Mouse (Mus musculus) activated CD4-positive, CD25-positive, alpha-beta regulatory T cell, adult 4 months (primary cell): ENCODE data around the gene Qrsl1. TPM values are rescaled to one million over a fixed set of nuclear protein-coding genes. Genes with fewer than 3 reads are reported as not detected.
A peak's percentile ranks its signal among the peaks of the same experiment; 100 is the strongest.
"Not testable (repeated sequence)": the region's sequence is repeated elsewhere in the genome, so short reads cannot be mapped to it uniquely, and the experiment has no call there.

Experiments
- ATAC-seq: one replicate; pipeline ENCODE4 v1.8.0; 2017
- polyA plus RNA-seq, 2 experiments: library from polyadenylated mRNA; unstranded; fragments of 100-300 nt; shearing (Covaris generic); gene quantifications; one replicate each; pipeline ENCODE4 v1.2.1; 2017

Gene Qrsl1
- polyA plus RNA-seq: 10 to 100 TPM; 23.9 to 25.1 TPM

GRCm38 (mm10) chr10:43901578-43902194 is at the start of gene Qrsl1, which contains the start of gene Rtn4ip1:
Gene Qrsl1, minus strand, starts transcription at chr10:43901745.
Gene Rtn4ip1, plus strand, starts transcription at chr10:43901807.
- peak; percentile 96 for ATAC-seq

GRCm38 (mm10) chr10:43945435-43945834 is 43.9 kb upstream of the Qrsl1 start:
- no peak for ATAC-seq

- no peak for ATAC-seq
Observed at GRCm38 (mm10) chr10:43943736-43944135, 42.2 kb upstream of the Qrsl1 start.

- ATAC-seq: no peak
Observed at GRCm38 (mm10) chr10:43939136-43939662, 37.7 kb upstream of the Qrsl1 start.

- ATAC-seq: no peak
Observed at GRCm38 (mm10) chr10:43928596-43928995, 27.1 kb upstream of the Qrsl1 start.

GRCm38 (mm10) chr10:43927736-43928135 is 26.2 kb upstream of the Qrsl1 start:
- no peak for ATAC-seq

GRCm38 (mm10) chr10:43925776-43926175 is 24.2 kb upstream of the Qrsl1 start:
- not testable (repeated sequence) for ATAC-seq

GRCm38 (mm10) chr10:43923096-43923495 is 21.6 kb upstream of the Qrsl1 start:
- no peak for ATAC-seq

- ATAC-seq: peak; percentile 73
Observed at GRCm38 (mm10) chr10:43918696-43919608, 17.4 kb upstream of the Qrsl1 start.

GRCm38 (mm10) chr10:43916737-43917136 is 15.2 kb upstream of the Qrsl1 start:
- no peak for ATAC-seq

GRCm38 (mm10) chr10:43916181-43916580 is 14.6 kb upstream of the Qrsl1 start:
- no peak for ATAC-seq

- no peak for ATAC-seq
Observed at GRCm38 (mm10) chr10:43912236-43912635, 10.7 kb upstream of the Qrsl1 start.

- ATAC-seq: no peak
Observed at GRCm38 (mm10) chr10:43910873-43911142, 9.3 kb upstream of the Qrsl1 start.

GRCm38 (mm10) chr10:43910032-43910872 is 8.7 kb upstream of the Qrsl1 start:
- no peak for ATAC-seq

GRCm38 (mm10) chr10:43904569-43904968 is 3.0 kb upstream of the Qrsl1 start:
- no peak for ATAC-seq

GRCm38 (mm10) chr10:43900883-43901570 is 518 bp downstream of the Qrsl1 start:
- peak; percentile 55 for ATAC-seq

GRCm38 (mm10) chr10:43898276-43898675 is 3.3 kb downstream of the Qrsl1 start:
- ATAC-seq: no peak

GRCm38 (mm10) chr10:43896065-43896464 is 5.5 kb downstream of the Qrsl1 start:
- no peak for ATAC-seq

GRCm38 (mm10) chr10:43892971-43893370 is 8.6 kb downstream of the Qrsl1 start:
- ATAC-seq: no peak

- ATAC-seq: no peak
Observed at GRCm38 (mm10) chr10:43888976-43889375, 12.6 kb downstream of the Qrsl1 start.

GRCm38 (mm10) chr10:43887676-43888075 is 13.9 kb downstream of the Qrsl1 start:
- no peak for ATAC-seq

- ATAC-seq: no peak
Observed at GRCm38 (mm10) chr10:43871458-43871857, 30.1 kb downstream of the Qrsl1 start.
